Comparison of ENCODE assay signal across 22 mouse cellular contexts in genomic region chr13:34983479-34983878, GRCm38 (mm10). TPM values are rescaled to one million over a fixed set of nuclear protein-coding genes. Genes with fewer than 3 reads are reported as not detected.
A peak's percentile ranks its signal among the peaks of the same experiment; 100 is the strongest.
DNase-seq lines count a peak whose midpoint lies in the region; ATAC-seq and TF ChIP-seq lines count a peak whose summit lies in the region.
"Not testable (repeated sequence)": the region's sequence is repeated elsewhere in the genome, so short reads cannot be mapped to it uniquely, and the experiment has no call there.
"Had no signal": no experiment of that assay in that cellular context is flagged by ENCODE, and none has a peak within 500 bp of the region (broad histone marks: within the 10 kb centered on the region; RNA-seq: fewer than 3 reads in every experiment).

No protein-coding gene starts in this region.

- TF ChIP-seq EP300 in liver, embryonic 14.5 days (IDR thresholded peaks at IDR 0.05; ENCODE audit: low read depth): not testable (repeated sequence)

- DNase-seq in 416B (ENCODE audit: low read depth) (peak; percentile 27), MEL-GATA-1-ER (ENCODE audit: extremely low read depth, low read depth) (peak; percentile 20)
- DNase-seq in liver, embryonic 14.5 days (ENCODE audit: low read depth in 3 of 3, low spot score in 3 of 3): not testable (repeated sequence)

- H3K4me1 ChIP-seq in liver, embryonic 12.5 days; liver, embryonic 14.5 days (replicated peaks; ENCODE audit: control insufficient read depth in 2 of 2, insufficient read depth in 2 of 2, low read length in 1 of 2): not testable (repeated sequence)

- H3K27ac ChIP-seq in liver, embryonic 12.5 days; liver, embryonic 14.5 days: not testable (repeated sequence)

- 65% methylated on average over 1 of the region's 1 CpGs for WGBS in liver, embryonic 12.5 days (ENCODE audit: insufficient replicate concordance)
- WGBS in liver, embryonic 14.5 days (ENCODE audit: insufficient replicate concordance): 63% methylated on average over 1 of the region's 1 CpGs

- peak; percentile 98 for ATAC-seq in granulocyte monocyte progenitor cell, adult 5-6 weeks (replicated peaks; ENCODE audit: poor library complexity, severe bottlenecking)
- peak; percentile 75 for ATAC-seq in liver, embryonic 12.5 days
- peak; percentile 51; the same call in 1 of the 2 replicates for ATAC-seq in liver, embryonic 14.5 days (ENCODE audit: insufficient read depth)
- peak; percentile 99 for ATAC-seq in megakaryocyte, adult 5-6 weeks (ENCODE audit: poor library complexity, severe bottlenecking)
- peak; percentile 87 for ATAC-seq in megakaryocyte-erythroid progenitor cell, adult 5-6 weeks (replicated peaks; ENCODE audit: low FRiP score, low TSS enrichment, poor library complexity, severe bottlenecking)

- not testable (repeated sequence) for H3K4me3 ChIP-seq in liver, embryonic 12.5 days; liver, embryonic 14.5 days (ENCODE audit: insufficient read depth in 1 of 2, low read depth in 2 of 2, low read length in 2 of 2)

- peaks cover 88% of the 10 kb centered on the region for H3K36me3 ChIP-seq in liver, embryonic 12.5 days
- H3K36me3 ChIP-seq in liver, embryonic 14.5 days (replicated peaks; ENCODE audit: control insufficient read depth, insufficient read depth, low read depth): not testable (repeated sequence)

- not testable (repeated sequence) for H3K27me3 ChIP-seq in liver, embryonic 12.5 days (replicated peaks); liver, embryonic 14.5 days (ENCODE audit: control insufficient read depth, insufficient read depth, low read length)

- H3K9ac ChIP-seq in liver, embryonic 12.5 days; liver, embryonic 14.5 days (replicated peaks): not testable (repeated sequence)

- not testable (repeated sequence) for H3K4me2 ChIP-seq in liver, embryonic 12.5 days; liver, embryonic 14.5 days (ENCODE audit: low read depth)

- TF ChIP-seq CTCF in liver, embryonic 14.5 days (IDR thresholded peaks at IDR 0.05; ENCODE audit: low read depth): not testable (repeated sequence)

- H3K9me3 ChIP-seq in liver, embryonic 12.5 days (replicated peaks); liver, embryonic 14.5 days (ENCODE audit: control insufficient read depth, low read length): not testable (repeated sequence)

RNA-seq across cellular contexts. Expression of gene Eci3, which starts 19.9 kb away (rescaled TPM):
- total RNA-seq in granulocyte monocyte progenitor cell, adult 5-6 weeks (2014; fragmentation: Nextera tagmentation): not detected in 2 replicates
- not detected in 2 replicates for total RNA-seq in granulocyte monocyte progenitor cell, adult 5-6 weeks (2017)
- 0.17 TPM in 1 of 2 replicates, not detected in the other for polyA plus RNA-seq in liver, embryonic 12.5 days (2016; fragmentation: Nextera tagmentation; extraction: Ambion mirVana)
- 0.03 and 0.06 TPM in 2 replicates for polyA plus RNA-seq in liver, embryonic 14.5 days (2012; rRNA removed)
- polyA plus RNA-seq in liver, embryonic 14.5 days (2014; fragmentation: Nextera tagmentation; extraction: Ambion mirVana): 0.21 TPM in 1 of 2 replicates, not detected in the other
- not detected in 2 replicates for total RNA-seq in megakaryocyte, adult 5-6 weeks (2015)
- not detected in 2 replicates for total RNA-seq in megakaryocyte, adult 5-6 weeks (2017)
- total RNA-seq in megakaryocyte-erythroid progenitor cell, adult 5-6 weeks (2014; fragmentation: Nextera tagmentation): not detected in 2 replicates
- total RNA-seq in megakaryocyte-erythroid progenitor cell, adult 5-6 weeks (2017): not detected in 2 replicates
- total RNA-seq: forebrain, postnatal 0 days had no signal
- polyA plus RNA-seq: C2C12; cortical plate, adult 2 months; forebrain, embryonic 13.5 days had no signal

RNA-seq across cellular contexts. Expression of gene Eci2, which starts 43.4 kb away (rescaled TPM):
- total RNA-seq in granulocyte monocyte progenitor cell, adult 5-6 weeks (2014; fragmentation: Nextera tagmentation): 69.6 and 82.3 TPM in 2 replicates
- 52.6 and 74.6 TPM in 2 replicates for total RNA-seq in granulocyte monocyte progenitor cell, adult 5-6 weeks (2017)
- polyA plus RNA-seq in liver, embryonic 12.5 days (2016; fragmentation: Nextera tagmentation; extraction: Ambion mirVana): 54.9 and 55.3 TPM in 2 replicates
- polyA plus RNA-seq in liver, embryonic 14.5 days (2012; rRNA removed): 19.5 and 27.8 TPM in 2 replicates
- 48.4 and 48.6 TPM in 2 replicates for polyA plus RNA-seq in liver, embryonic 14.5 days (2014; fragmentation: Nextera tagmentation; extraction: Ambion mirVana)
- total RNA-seq in megakaryocyte, adult 5-6 weeks (2015): 57.2 and 64.4 TPM in 2 replicates
- 38.5 and 47.9 TPM in 2 replicates for total RNA-seq in megakaryocyte, adult 5-6 weeks (2017)
- total RNA-seq in megakaryocyte-erythroid progenitor cell, adult 5-6 weeks (2014; fragmentation: Nextera tagmentation): 94.1 and 141 TPM in 2 replicates
- total RNA-seq in megakaryocyte-erythroid progenitor cell, adult 5-6 weeks (2017): 122 TPM in 2 replicates

RNA-seq across cellular contexts. Expression of gene 4933417A18Rik, which starts 59.3 kb away (rescaled TPM):
- not detected in 2 replicates for total RNA-seq in granulocyte monocyte progenitor cell, adult 5-6 weeks (2014; fragmentation: Nextera tagmentation)
- not detected in 2 replicates for total RNA-seq in granulocyte monocyte progenitor cell, adult 5-6 weeks (2017)
- polyA plus RNA-seq in liver, embryonic 12.5 days (2016; fragmentation: Nextera tagmentation; extraction: Ambion mirVana): not detected in 2 replicates
- not detected in 2 replicates for polyA plus RNA-seq in liver, embryonic 14.5 days (2012; rRNA removed)
- not detected in 2 replicates for polyA plus RNA-seq in liver, embryonic 14.5 days (2014; fragmentation: Nextera tagmentation; extraction: Ambion mirVana)
- total RNA-seq in megakaryocyte, adult 5-6 weeks (2015): not detected in 2 replicates
- total RNA-seq in megakaryocyte, adult 5-6 weeks (2017): not detected in 2 replicates
- total RNA-seq in megakaryocyte-erythroid progenitor cell, adult 5-6 weeks (2014; fragmentation: Nextera tagmentation): not detected in 2 replicates
- total RNA-seq in megakaryocyte-erythroid progenitor cell, adult 5-6 weeks (2017): not detected in 2 replicates
- total RNA-seq: adrenal gland, adult 2 months; adrenal gland, postnatal 10 days; adrenal gland, postnatal 25 days; adrenal gland, postnatal 4 days; ES-E14; forebrain, postnatal 0 days had no signal
- polyA plus RNA-seq: adrenal gland, adult 2 months; brain, embryonic 14.5 days; C2C12; cortical plate, adult 2 months; embryonic facial prominence, embryonic 10.5 days; embryonic facial prominence, embryonic 12.5 days; embryonic facial prominence, embryonic 14.5 days; forebrain, embryonic 11.5 days; forebrain, embryonic 13.5 days; forebrain, embryonic 15.5 days; forebrain, postnatal 0 days had no signal

RNA-seq across cellular contexts. Expression of gene Fam217a, which starts 59.4 kb away (rescaled TPM):
- not detected in 2 replicates for total RNA-seq in granulocyte monocyte progenitor cell, adult 5-6 weeks (2014; fragmentation: Nextera tagmentation)
- not detected in 2 replicates for total RNA-seq in granulocyte monocyte progenitor cell, adult 5-6 weeks (2017)
- polyA plus RNA-seq in liver, embryonic 12.5 days (2016; fragmentation: Nextera tagmentation; extraction: Ambion mirVana): 0.51 and 0.66 TPM in 2 replicates
- 0.08 and 0.17 TPM in 2 replicates for polyA plus RNA-seq in liver, embryonic 14.5 days (2012; rRNA removed)
- polyA plus RNA-seq in liver, embryonic 14.5 days (2014; fragmentation: Nextera tagmentation; extraction: Ambion mirVana): 0.09 and 0.24 TPM in 2 replicates
- total RNA-seq in megakaryocyte, adult 5-6 weeks (2015): not detected in 2 replicates
- total RNA-seq in megakaryocyte, adult 5-6 weeks (2017): not detected in 2 replicates
- 0.77 TPM in 1 of 2 replicates, not detected in the other for total RNA-seq in megakaryocyte-erythroid progenitor cell, adult 5-6 weeks (2014; fragmentation: Nextera tagmentation)
- total RNA-seq in megakaryocyte-erythroid progenitor cell, adult 5-6 weeks (2017): not detected in 2 replicates
- polyA plus RNA-seq: C2C12 had no signal
